Mouse (Mus musculus): Measurements from ENCODE around the gene Siah1a.

Siah1a gene

DNA sequence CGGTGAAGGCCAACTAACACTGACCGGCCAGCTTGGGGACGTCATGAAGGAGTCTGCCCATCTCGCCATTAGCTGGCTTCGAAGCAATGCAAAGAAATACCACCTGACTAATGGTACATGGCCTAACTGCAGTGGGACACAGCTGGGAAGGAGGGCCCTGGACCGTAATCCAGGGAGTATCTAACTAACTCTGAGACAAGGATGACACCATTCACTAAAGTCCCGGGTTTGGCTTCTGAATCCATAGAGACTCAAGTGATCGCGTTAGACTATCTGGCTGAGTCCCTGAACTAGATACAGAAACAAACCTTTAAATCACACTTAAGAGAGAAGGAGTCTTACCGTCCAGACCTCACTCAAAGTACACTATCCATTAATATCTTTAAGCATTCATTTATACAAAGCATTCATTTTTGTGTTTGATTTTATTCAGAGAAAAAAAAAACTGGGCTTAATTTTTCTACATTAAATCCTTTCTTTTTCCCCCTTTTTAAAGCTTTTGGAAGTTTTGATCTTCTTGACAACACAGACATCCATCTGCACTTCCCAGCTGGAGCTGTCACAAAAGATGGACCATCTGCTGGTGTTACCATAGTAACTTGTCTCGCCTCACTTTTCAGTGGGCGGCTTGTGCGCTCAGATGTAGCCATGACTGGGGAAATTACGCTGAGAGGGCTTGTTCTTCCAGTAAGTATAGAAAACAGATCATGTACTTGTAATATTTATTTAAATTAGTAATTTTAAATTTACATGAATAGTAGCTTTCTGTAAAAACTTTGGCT is 32.1 kb downstream of the Siah1a start:
- in situ Hi-C loops (cut with MboI; ENCODE audit: low pct_unique_long_range_greater_than_20kb in 1 of 2, low sequenced_read_pairs in 2 of 2, unreplicated experiment in 1 of 2): no loop called here

DNA sequence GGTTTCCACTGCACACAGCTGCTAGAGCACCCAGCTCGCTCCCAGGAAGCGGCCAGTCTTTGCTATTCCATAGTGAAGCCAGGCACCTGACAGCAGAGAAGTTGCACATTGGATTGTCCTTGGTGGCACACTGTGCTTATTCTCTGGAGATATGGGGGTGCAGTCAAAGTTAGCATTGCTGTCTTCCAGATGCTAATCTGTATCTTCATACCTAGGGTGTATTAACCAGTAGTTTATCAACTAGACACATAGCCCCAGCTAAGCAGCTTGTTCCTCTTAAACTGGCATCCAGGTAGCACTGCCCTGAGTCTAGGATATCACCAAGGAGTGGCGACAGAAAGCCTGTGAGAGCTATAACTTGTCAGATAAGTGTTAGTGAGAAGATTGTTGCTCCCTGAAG is 33.1 kb downstream of the Siah1a start:
- in situ Hi-C loops (cut with MboI; ENCODE audit: low pct_unique_long_range_greater_than_20kb in 1 of 2, low sequenced_read_pairs in 2 of 2, unreplicated experiment in 1 of 2): no loop called here

DNA sequence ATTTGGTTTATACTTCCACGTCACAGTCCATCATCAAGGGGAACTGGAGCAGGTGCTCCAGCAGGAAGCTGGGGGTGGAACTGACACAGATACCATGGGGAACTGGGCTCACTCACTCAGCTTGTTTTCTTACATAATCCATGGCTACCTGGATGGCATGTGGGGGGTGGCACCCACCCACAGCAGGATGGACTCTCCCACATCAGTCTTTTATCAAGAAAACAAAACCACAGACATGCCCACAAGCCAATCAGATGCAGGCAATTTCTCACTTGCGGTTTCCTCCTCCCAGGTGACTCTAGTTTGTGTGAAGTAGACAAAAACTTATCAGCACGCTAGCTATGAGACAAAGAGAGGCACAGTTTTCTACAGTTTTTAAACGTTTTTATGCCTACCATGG is 37.9 kb downstream of the Siah1a start:
- in situ Hi-C loops (cut with MboI; ENCODE audit: low pct_unique_long_range_greater_than_20kb in 1 of 2, low sequenced_read_pairs in 2 of 2, unreplicated experiment in 1 of 2): no loop called here

DNA sequence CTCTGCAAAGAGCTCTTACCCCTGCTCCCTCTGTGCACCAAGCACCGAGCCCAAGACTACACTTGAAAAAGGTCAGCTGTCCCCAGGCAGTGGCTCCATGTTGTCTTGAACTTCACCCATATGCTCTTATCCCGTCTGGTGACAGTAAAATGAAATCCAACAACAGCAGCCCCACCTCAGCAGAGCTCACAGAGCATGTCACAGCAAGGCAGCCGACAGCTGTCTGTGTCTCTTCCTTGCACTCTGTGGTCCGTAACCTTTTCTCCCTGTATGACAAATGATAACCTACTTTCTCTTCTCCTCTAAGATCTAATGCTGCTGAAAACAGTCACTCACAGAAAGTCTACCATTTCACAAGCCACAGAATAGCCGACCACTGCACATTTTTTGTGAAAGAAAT is 39.0 kb downstream of the Siah1a start:
- in situ Hi-C loops (cut with MboI; ENCODE audit: low pct_unique_long_range_greater_than_20kb in 1 of 2, low sequenced_read_pairs in 2 of 2, unreplicated experiment in 1 of 2): no loop called here

DNA sequence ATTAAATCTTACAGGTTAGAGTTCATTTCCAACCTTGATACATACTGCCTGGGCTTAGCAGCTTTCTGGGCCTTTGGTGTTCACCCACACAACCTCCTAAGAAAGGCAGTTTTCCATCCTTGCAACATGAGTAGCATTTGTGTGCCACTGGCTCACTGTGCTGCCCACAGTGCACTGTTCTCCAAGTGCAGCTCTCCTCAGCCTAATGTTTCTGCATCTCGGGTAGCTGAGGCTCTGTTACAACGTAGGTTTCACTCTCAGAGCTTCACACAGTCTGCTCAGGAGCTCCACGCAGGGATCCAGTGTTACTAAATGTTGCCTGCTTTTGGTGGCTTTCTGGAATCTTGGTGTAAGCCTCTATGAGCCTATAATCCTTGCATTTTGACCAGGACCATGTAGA is 40.4 kb downstream of the Siah1a start:
- in situ Hi-C loops (cut with MboI; ENCODE audit: low pct_unique_long_range_greater_than_20kb in 1 of 2, low sequenced_read_pairs in 2 of 2, unreplicated experiment in 1 of 2): no loop called here

DNA sequence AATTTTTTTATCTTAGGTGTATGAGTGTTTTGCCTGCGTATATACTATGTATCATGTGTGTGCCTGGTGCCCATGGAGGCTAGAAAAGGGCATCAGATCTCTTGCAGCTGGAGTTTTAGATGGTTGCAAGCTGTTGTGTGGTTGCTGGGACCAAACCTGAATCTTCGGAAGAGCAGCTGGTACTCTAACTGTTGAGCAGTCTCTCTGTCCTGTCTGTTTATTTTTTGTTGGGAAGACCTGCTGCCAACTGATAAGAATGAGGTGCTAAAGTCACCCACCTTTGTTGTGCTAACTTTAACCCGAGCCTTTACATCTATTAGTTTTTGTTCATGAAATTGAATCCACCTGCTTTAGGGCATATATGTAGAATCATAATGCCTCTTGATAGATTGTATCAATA is 43.3 kb downstream of the Siah1a start:
- in situ Hi-C loops (cut with MboI; ENCODE audit: low pct_unique_long_range_greater_than_20kb in 1 of 2, low sequenced_read_pairs in 2 of 2, unreplicated experiment in 1 of 2): no loop called here

DNA sequence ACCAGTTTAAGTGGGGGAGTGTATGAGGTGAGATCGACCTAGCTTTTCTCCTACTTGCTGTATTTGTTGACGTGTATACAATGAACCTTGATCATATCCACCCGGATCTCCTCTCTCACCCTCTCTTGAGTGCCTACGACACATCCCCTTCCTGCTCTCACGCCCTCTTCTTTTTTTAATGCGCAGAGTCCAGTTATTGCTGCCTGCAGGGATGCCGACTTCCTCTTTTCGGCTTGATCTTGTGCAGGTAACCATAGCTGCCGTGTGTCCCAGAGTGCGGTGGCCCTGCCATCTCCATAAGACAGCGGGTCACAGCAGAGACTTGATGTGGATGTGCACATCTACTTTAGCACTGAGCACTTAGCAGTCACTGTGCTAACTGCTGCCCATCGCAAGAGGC is 46.3 kb downstream of the Siah1a start:
- in situ Hi-C loops (cut with MboI; ENCODE audit: low pct_unique_long_range_greater_than_20kb in 1 of 2, low sequenced_read_pairs in 2 of 2, unreplicated experiment in 1 of 2): no loop called here

DNA sequence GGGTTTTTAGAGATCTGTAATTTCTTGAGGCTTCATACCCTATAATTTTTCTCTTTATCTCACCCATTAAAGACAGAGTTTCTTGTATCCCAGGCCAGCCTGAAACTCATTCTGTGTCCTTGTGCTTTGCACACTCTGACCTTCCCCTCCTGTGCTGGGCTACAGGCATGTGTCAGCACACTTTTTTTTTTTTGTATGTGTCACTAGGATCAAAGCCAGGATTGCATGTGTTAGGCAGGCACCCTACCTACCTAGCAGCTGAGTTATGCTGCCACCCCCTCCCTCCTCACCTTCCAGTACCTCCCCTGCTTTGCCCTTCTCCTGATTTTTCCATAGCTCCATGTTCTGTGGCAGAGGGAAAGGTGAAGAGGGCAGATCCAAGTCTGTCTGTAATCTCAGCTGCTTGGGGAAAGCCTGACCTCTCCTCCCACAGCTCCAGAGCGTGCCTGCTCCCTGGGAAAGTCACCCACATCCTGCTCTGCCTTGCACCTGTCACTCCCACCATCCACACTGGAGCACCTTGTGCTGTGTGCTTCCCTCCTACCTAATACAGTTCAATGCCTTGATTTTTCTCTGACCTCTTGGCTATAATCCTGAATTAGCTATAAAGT is 46.8 kb downstream of the Siah1a start:
- in situ Hi-C loops (cut with MboI; ENCODE audit: low pct_unique_long_range_greater_than_20kb in 1 of 2, low sequenced_read_pairs in 2 of 2, unreplicated experiment in 1 of 2): no loop called here

DNA sequence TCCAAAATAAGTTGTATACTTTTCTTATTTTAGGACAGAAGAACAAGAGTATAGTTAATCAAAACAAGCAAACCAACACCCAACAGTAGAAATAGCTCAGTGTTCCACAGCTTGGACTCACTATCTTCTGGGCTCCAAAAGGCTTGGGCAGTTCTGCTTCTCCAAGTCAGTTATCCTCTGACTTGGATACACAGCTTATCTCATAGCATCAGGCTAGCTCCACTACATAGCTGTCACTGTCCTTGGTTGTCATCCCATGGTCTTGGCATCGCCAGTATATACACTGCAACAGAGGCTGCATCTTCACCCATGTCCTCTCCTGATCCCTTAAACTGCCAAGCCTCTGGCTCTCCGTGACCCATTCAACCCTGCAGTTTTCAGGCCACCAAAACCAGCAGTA is 50.0 kb downstream of the Siah1a start:
- in situ Hi-C loops (cut with MboI; ENCODE audit: low pct_unique_long_range_greater_than_20kb in 1 of 2, low sequenced_read_pairs in 2 of 2, unreplicated experiment in 1 of 2): no loop called here

DNA sequence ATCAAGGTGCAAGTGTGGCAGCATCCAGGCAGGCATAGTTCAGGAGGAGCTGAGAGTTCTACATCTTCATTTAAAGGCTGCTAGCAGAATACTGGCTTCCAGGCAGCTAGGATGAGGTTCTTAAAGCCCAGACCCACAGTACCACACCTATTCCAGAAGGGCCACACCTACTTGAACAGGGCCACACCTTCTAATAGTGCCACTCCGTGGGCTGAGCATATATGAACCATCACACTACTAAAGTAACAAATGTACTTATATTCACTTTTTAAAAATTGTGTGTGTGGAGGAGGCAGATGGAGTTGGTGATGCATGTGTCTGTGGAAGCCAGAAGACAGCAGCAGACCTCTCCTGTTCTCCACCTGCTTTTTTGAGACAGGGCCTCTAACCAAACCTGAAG is 51.7 kb downstream of the Siah1a start:
- in situ Hi-C loops (cut with MboI; ENCODE audit: low pct_unique_long_range_greater_than_20kb in 1 of 2, low sequenced_read_pairs in 2 of 2, unreplicated experiment in 1 of 2): no loop called here

DNA sequence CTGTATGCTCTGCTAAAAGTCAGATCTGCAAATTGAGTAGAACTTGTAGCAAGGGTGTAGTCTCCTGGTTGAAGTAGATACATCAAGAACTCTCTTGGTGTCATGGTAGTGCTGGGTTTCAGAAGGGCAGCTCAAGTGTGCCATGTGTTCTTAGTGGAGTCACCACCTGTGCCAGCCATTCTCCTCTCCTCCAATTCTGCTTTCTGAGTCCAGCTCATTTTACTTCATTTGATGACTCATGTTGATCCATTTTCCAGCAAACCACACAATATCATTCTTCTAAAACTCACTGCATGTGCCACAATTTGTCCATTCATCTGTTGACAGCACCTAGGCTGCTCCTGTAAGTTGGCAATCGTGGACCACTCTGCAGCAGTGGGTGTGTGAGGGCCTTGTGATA is 53.6 kb downstream of the Siah1a start:
- in situ Hi-C loops (cut with MboI; ENCODE audit: low pct_unique_long_range_greater_than_20kb in 1 of 2, low sequenced_read_pairs in 2 of 2, unreplicated experiment in 1 of 2): no loop called here

DNA sequence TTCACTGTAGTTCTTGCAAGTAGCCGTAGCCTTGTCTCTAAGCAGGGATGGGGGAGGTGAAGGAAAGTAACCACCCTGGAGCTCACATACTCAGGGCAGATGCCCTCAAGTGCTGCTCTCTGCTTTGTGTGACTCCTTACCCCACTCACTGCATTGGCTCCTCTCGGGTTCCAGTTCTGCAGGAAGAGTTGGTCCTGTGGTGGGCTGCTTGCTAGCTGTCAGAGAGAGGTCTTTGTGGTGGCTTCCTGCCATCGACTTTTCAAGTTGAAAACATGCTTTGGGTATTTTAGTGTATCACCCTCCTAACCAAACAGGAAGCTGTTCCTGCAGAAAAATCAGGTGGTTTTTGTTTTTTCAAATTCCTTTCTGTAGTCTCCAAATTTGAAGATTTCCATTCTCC is 59.1 kb downstream of the Siah1a start:
- in situ Hi-C loops (cut with MboI; ENCODE audit: low pct_unique_long_range_greater_than_20kb in 1 of 2, low sequenced_read_pairs in 2 of 2, unreplicated experiment in 1 of 2): no loop called here
